Mouse (Mus musculus) frontal cortex, postnatal 25 days (tissue): ENCODE data around the gene Sorcs2.

Source experiments
- DNase-seq, 2 experiments: peaks; one replicate each; pipeline ENCODE4 v3.0.0; 2022; ENCODE audit warnings: low spot score in 2 of 2

Gene Sorcs2

GRCm38 (mm10) chr5:36003797-36004196, 394.1 kb downstream of the Sorcs2 start:
- DNase-seq, result no peak

GRCm38 (mm10) chr5:35989986-35990735, 407.8 kb downstream of the Sorcs2 start:
- DNase-seq, result no peak

GRCm38 (mm10) chr5:35989506-35989905, 408.4 kb downstream of the Sorcs2 start:
- no peak for DNase-seq

DNA sequence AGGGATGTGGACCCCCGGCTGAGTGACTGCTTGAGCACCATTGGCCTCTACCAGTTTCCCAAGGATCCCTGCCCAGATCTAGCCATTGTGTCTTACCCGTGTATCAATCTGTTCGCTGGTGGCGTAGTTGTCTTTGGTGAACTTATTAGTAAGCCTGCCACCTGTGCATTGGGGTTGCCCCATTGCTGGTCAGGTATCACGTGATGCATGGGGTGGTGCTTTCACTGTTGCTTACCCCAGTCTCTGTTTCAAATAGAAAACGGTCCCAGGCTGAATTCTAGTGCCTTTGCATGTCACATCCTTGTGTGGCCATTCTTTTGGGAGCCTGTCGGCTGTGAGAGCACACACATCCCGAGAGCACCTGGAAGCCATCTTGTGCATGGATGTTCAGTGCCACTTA, 409.9 kb downstream of the Sorcs2 start:
- no peak for DNase-seq

- DNase-seq, result no peak
Observed at GRCm38 (mm10) chr5:35985611-35986010, 412.3 kb downstream of the Sorcs2 start.

DNA sequence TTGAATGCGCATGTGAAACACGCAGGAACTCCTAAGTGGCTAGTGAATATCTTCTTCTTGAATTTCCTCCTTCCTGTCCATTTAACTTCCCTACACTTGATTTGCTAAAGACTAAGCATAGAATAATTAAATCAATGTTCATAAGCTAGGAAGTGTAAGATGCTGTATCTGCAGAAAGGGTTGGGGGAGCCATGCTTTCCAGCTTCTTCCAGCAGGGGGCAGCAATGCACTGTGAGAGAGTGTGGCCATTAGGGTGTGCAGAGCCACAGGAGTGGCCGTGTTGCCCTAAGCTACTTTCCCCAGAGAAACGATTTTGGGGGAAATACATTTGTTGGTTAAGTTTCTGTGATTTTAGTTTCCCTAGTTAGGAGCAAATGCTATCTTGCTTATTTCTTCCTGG, 416.0 kb downstream of the Sorcs2 start:
- peak; percentile 84 to 86 for DNase-seq

GRCm38 (mm10) chr5:35981341-35981740, 416.6 kb downstream of the Sorcs2 start:
- no peak for DNase-seq

- DNase-seq, result no peak
Observed at GRCm38 (mm10) chr5:35980542-35980941, 417.4 kb downstream of the Sorcs2 start.

DNA sequence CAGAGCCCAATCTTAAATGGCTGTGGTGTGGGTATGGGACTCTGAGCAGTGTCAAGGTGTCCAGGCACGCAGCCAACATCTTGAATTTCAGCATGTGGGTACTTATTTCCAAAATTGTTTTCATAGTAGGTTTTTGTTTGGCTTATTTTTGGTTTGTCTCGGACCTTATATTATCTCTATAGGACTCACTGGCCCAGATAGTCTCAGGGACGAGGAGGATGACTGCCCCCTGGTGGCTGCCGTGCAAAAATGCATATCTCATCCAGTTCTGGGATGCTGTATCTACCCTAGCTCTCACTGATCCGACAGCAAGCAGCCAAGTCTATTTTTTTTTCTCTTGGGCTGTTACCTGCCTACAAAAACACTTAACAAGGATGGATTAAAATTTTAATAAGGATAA, 422.3 kb downstream of the Sorcs2 start:
- DNase-seq, result no peak

GRCm38 (mm10) chr5:35974265-35974664, 423.7 kb downstream of the Sorcs2 start:
- DNase-seq, result no peak

- DNase-seq, result no peak
Observed at GRCm38 (mm10) chr5:35973800-35974199, 424.1 kb downstream of the Sorcs2 start.

GRCm38 (mm10) chr5:35972739-35973138, 425.2 kb downstream of the Sorcs2 start:
- no peak for DNase-seq

GRCm38 (mm10) chr5:35971841-35972578, 425.9 kb downstream of the Sorcs2 start:
- peak in 1 of 2 experiments; percentile 64 for DNase-seq

- DNase-seq, result no peak
Observed at GRCm38 (mm10) chr5:35970380-35971105, 427.4 kb downstream of the Sorcs2 start.

GRCm38 (mm10) chr5:35969857-35970256, 428.1 kb downstream of the Sorcs2 start:
- no peak for DNase-seq
